Mouse (Mus musculus) embryonic facial prominence, embryonic 15.5 days (tissue): ENCODE results near the gene Rps17. TPM values are rescaled to one million over a fixed set of nuclear protein-coding genes. Genes with fewer than 3 reads are reported as not detected.

ENCODE experiments used
- ATAC-seq: fragments of 200-750 bp; cut with Nextera tagmentation; 2 replicates; pipeline ENCODE4 v1.8.0; 2017; ENCODE audit warnings: low read depth, moderate TSS enrichment; ENCODE audit not compliant: insufficient number of reproducible peaks, low FRiP score, low TSS enrichment
- H3K27ac ChIP-seq: fragments of 300-500 bp; sonication (generic); replicated peaks from 2 replicates; pipeline ENCODE4 v1.5.1; 2015; ENCODE audit warnings: mild to moderate bottlenecking, inconsistent platforms
- H3K27me3 ChIP-seq: fragments of 300-500 bp; sonication (generic); 2 replicates; pipeline ENCODE4 v1.6.1; 2015; ENCODE audit warnings: inconsistent platforms
- H3K36me3 ChIP-seq: fragments of 300-500 bp; sonication (generic); 2 replicates; pipeline ENCODE4 v1.6.1; 2015; ENCODE audit warnings: mild to moderate bottlenecking, inconsistent platforms
- H3K4me1 ChIP-seq: fragments of 300-500 bp; sonication (generic); 2 replicates; pipeline ENCODE4 v1.6.1; 2015; ENCODE audit warnings: inconsistent platforms
- H3K4me2 ChIP-seq: fragments of 300-500 bp; sonication (generic); replicated peaks from 2 replicates; pipeline ENCODE4 v1.6.1; 2015; ENCODE audit warnings: mild to moderate bottlenecking, inconsistent platforms
- H3K4me3 ChIP-seq: fragments of 300-500 bp; sonication (generic); replicated peaks from 2 replicates; pipeline ENCODE4 v1.5.1; 2015; ENCODE audit warnings: mild to moderate bottlenecking, inconsistent platforms
- H3K9ac ChIP-seq: fragments of 300-500 bp; sonication (generic); 2 replicates; pipeline ENCODE4 v1.6.1; 2015; ENCODE audit warnings: inconsistent platforms
- H3K9me3 ChIP-seq: fragments of 300-500 bp; sonication (generic); replicated peaks from 2 replicates; pipeline ENCODE4 v1.6.1; 2016; ENCODE audit warnings: inconsistent platforms
- WGBS: fragments of 180-500 bp; shearing (Covaris S2); methylation state at CpG from one replicate; pipeline ENCODE4 v1.1.7; 2015; 5-methylcytosine and 5-hydroxymethylcytosine counted together
- polyA plus RNA-seq: library from polyadenylated mRNA; unstranded; fragments of >200 nt; fragmentation: Nextera tagmentation; extraction: Ambion mirVana; gene quantifications from 2 replicates; pipeline ENCODE4 v1.2.1, GENCODE M21; 2015

The Rps17 gene
- polyA plus RNA-seq, 1 experiment from 2014 or later = 1,258 TPM

DNA sequence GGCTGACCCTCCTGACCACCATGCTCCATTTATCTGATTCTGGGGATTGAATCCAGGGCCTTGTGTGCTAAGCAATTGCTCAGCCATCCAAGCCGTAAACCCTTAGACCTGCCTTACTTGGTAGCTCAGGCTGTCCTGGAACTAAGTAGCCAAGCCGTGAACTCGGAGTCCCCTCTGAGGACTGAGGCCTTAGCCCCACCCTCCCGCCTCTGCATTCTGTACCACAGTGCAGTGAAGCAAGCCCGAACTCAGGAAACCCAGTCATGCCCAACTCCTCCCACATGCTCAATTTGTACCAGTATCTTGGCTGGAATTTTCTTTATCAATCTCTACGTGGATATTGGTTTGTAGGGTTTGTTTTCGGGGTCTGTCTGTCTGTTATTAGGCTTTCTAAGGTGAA, 13.2 kb downstream of the Rps17 start:
- Histone ChIP-seq H3K4me1 (no peaks in the 10 kb centered on the region), H3K36me3 (peaks cover 44% of the 10 kb centered on the region), H3K27me3 (no peaks in the 10 kb centered on the region), H3K9ac (no peak overlapping the region), H3K4me2 (no peak overlapping the region), H3K4me3 (no peak overlapping the region), H3K9me3 (no peaks in the 10 kb centered on the region), H3K27ac (no peak overlapping the region)
- ATAC-seq = no peak
- 86% methylated on average over 7 of the region's 7 CpGs for WGBS

DNA sequence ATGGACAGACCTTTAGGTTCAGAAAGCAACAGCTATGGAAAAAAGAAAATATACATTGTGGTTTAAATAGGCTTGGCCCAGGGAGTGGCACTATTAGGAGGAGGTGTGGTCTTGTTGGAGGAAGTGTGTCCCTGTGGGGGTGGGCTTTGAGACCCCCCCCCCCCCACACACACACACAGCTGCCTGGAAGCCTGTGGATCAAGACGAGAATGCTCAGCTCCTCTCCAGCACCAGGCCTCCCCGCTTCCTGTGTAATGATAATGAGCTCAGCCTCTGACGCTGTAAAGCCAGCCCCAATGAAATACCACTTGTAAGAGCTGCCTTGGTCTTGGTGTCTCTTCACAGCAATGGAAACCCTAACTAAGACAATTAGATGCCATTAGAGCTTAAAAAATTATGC, 14.3 kb downstream of the Rps17 start:
- Histone ChIP-seq H3K9ac (no peak overlapping the region), H3K36me3 (peaks cover 34% of the 10 kb centered on the region), H3K27ac (no peak overlapping the region), H3K4me3 (no peak overlapping the region), H3K4me2 (no peak overlapping the region), H3K9me3 (no peaks in the 10 kb centered on the region), H3K4me1 (no peaks in the 10 kb centered on the region), H3K27me3 (no peaks in the 10 kb centered on the region)
- WGBS = 33% methylated on average over 3 of the region's 3 CpGs
- no peak for ATAC-seq

DNA sequence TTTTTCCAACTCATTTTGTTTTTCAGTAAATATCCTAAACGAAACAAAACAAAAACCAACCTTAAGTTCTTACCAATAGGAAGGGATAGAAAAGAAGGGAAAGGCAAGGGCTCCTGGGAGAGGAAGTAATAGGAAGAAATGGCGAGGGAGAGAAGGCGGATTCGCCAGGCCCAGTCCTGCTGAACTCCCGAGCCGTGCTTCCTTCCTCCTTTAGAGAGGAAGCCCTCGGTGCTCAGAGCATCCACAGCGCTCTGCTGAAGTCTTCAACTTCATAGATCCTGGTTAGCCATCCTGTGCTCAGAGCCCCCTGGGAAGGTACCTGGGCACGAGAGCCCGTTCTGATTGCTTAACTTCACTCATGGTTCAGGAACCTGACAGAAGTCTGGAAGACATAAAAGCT, 17.4 kb downstream of the Rps17 start:
- no peaks in the 10 kb centered on the region for H3K4me1 ChIP-seq
- 83% methylated on average over 10 of the region's 10 CpGs for WGBS
- H3K9ac ChIP-seq = no peak overlapping the region
- no peaks in the 10 kb centered on the region for H3K27me3 ChIP-seq
- no peak overlapping the region for H3K4me2 ChIP-seq
- H3K36me3 ChIP-seq = peaks cover 21% of the 10 kb centered on the region
- H3K27ac ChIP-seq = no peak overlapping the region
- H3K9me3 ChIP-seq = no peaks in the 10 kb centered on the region
- ATAC-seq = no peak
- H3K4me3 ChIP-seq = no peak overlapping the region

DNA sequence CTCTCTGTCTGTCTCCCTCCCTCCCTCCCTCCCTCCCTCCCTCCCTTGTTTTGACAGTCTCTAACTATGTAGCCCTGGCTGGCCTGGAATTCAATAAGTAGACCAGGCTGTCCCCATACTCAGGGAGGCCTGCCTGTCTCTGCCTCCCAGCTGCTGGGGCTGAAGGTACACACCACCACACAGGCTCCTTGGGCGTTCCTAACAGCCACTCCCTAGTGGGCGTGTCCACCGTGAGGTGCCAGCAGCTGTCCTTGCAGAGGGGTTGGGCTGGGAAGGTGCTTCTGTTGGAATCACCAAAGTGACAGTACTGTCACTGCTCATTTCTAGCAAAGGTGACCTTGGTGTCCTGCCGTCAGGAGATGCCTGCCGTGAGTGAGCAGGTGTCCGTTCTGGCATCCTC, 18.2 kb downstream of the Rps17 start:
- no peak for ATAC-seq
- H3K27me3 ChIP-seq = no peaks in the 10 kb centered on the region
- no peak overlapping the region for H3K4me3 ChIP-seq
- 88% methylated on average over 6 of the region's 6 CpGs for WGBS
- no peak overlapping the region for H3K27ac ChIP-seq
- no peak overlapping the region for H3K9ac ChIP-seq
- H3K9me3 ChIP-seq = no peaks in the 10 kb centered on the region
- H3K36me3 ChIP-seq = peaks cover 18% of the 10 kb centered on the region
- no peak overlapping the region for H3K4me2 ChIP-seq
- no peaks in the 10 kb centered on the region for H3K4me1 ChIP-seq

DNA sequence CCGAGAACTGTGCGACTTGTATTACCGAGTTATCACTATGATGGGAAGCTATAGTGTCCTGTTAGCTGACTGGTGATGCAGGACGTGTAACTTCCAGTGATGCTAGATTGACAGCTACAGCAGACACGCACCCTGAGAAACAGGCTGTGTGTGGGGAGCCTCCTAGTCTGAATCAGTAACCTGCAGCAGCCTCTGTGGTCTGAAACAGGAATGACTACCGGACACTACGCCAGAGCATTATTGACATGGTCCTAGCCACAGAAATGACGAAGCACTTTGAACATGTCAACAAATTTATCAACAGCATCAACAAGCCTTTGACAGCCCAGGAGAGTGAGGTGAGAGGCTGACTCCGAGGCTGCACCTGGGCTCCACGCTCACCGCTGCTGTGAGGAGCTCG, 19.0 kb downstream of the Rps17 start:
- H3K36me3 ChIP-seq = peaks cover 18% of the 10 kb centered on the region
- WGBS = 81% methylated on average over 12 of the region's 12 CpGs
- no peak for ATAC-seq
- H3K4me3 ChIP-seq = no peak overlapping the region
- no peak overlapping the region for H3K4me2 ChIP-seq
- H3K9me3 ChIP-seq = no peaks in the 10 kb centered on the region
- H3K27me3 ChIP-seq = no peaks in the 10 kb centered on the region
- no peaks in the 10 kb centered on the region for H3K4me1 ChIP-seq
- no peak overlapping the region for H3K9ac ChIP-seq
- H3K27ac ChIP-seq = no peak overlapping the region

DNA sequence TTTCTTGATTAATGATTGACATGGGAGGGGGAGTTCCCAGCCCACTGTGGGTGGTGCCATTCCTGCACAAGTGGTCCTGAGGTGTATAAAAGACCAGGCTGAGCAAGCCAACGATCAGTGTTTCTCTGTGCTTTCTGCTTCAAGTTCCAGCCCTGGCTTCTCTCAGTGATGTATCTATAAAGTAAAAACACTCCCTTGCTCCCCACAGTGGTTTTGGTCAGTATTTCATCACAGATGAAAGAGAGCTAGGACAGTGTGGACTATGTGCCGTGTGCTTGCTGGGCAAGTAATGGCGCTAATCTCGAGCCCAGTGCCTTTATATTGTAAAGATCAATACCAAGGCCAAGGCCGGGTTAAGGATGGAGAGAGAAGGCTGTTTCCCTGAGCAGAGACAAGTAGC, 23.3 kb downstream of the Rps17 start:
- 87% methylated on average over 5 of the region's 5 CpGs for WGBS

DNA sequence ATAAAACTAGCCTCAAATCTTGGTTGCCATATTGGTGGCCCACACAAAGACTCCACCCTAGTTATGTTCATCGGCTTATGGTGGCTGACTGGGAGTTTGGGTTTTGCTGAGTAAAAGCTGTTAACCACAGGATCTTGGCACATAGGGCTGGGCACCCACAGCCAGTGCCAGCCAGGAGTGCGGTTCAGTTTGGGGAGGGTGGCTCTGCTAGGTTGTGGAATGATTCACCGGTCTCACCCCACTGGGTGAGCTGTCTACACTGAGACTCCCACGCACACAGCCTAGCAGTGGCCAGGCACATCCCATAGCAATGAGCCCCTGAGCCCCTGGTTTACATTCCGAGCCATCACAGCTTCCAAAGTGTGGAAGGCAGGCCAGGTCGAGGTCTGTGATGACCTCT, 25.3 kb downstream of the Rps17 start:
- no peak for ATAC-seq
- Histone ChIP-seq H3K4me3 (no peak overlapping the region), H3K27me3 (no peaks in the 10 kb centered on the region), H3K36me3 (no peaks in the 10 kb centered on the region), H3K4me2 (no peak overlapping the region), H3K27ac (no peak overlapping the region), H3K9ac (no peak overlapping the region), H3K9me3 (no peaks in the 10 kb centered on the region), H3K4me1 (no peaks in the 10 kb centered on the region)
- WGBS = 79% methylated on average over 6 of the region's 6 CpGs

More for the DNA sequence above, 23.3 kb downstream of the Rps17 start:
- Histone ChIP-seq H3K4me2 (no peak overlapping the region), H3K4me3 (no peak overlapping the region), H3K9me3 (no peaks in the 10 kb centered on the region), H3K36me3 (no peaks in the 10 kb centered on the region), H3K9ac (no peak overlapping the region), H3K4me1 (no peaks in the 10 kb centered on the region), H3K27me3 (no peaks in the 10 kb centered on the region), H3K27ac (no peak overlapping the region)
- no peak for ATAC-seq

DNA sequence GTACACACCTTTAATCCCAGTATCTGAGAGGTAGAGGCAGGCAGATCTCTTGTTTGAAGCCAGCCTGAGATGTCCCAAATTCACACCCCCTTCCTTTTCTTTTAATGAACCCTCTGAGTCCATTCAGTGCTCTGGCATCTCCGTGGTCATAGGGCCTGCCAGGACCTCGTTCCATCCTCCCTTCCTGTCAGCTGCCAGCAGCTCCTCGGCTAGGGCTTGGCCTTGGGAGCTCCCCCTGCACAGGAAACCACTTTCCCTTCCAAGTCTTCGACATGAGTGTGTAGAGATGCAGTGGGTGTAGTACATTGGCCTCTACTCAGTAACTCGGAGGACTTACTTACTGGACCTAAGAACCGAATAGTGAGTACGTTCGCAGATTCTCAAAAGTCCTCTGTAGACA, 29.5 kb downstream of the Rps17 start:
- no peaks in the 10 kb centered on the region for H3K27me3 ChIP-seq
- no peak overlapping the region for H3K4me3 ChIP-seq
- H3K9ac ChIP-seq = no peak overlapping the region
- 0 out of 2 replicates have a peak, but pooled peaks cover 4% of the 10 kb centered on the region for H3K4me1 ChIP-seq
- 70% methylated on average over 8 of the region's 8 CpGs for WGBS
- H3K4me2 ChIP-seq = no peak overlapping the region
- H3K36me3 ChIP-seq = no peaks in the 10 kb centered on the region
- no peaks in the 10 kb centered on the region for H3K9me3 ChIP-seq
- no peak for ATAC-seq
- no peak overlapping the region for H3K27ac ChIP-seq

DNA sequence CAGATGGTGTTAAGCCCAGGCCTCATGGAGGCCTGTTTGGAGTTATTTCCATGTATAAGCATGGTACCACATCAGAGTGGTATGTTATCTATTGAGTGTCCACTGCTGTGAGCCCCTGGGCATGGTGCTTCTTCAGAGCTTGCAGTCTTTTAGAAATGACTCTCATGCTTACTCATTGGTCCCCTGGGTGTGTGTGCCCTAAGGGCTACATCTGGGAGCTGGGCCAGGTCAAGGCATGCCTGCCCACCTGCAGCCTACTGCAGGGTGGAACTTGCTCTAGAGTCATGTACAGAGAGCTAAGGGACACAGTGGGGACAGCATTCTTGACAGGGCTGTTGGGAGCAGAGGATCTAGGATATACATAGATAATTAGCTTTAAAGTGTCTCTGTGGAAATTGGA, 33.5 kb downstream of the Rps17 start:
- Histone ChIP-seq H3K4me3 (no peak overlapping the region), H3K27ac (no peak overlapping the region), H3K9me3 (no peaks in the 10 kb centered on the region), H3K4me2 (no peak overlapping the region), H3K4me1 (0 out of 2 replicates have a peak, but pooled peaks cover 4% of the 10 kb centered on the region), H3K36me3 (no peaks in the 10 kb centered on the region), H3K9ac (no peak overlapping the region), H3K27me3 (no peaks in the 10 kb centered on the region)
- ATAC-seq = no peak

DNA sequence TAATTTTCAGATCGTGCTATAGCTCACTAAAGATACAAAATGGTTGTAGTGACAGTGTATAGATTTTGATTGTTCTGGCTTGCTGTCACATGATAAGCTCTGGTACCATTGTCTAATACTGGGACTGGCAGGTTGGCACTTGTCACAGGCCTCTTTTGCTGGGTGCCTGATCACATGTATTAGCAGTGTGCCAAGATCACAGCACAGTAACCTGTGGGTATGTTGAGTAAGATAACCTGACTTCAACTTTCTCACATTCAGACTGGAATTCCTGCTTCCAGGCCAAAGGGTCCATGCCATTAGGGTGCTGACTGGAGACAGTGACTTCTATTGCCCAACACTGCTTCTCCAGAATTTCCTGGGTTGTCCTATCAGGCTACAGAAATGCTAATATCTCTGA, 33.9 kb downstream of the Rps17 start:
- WGBS = 91% methylated on average over 1 of the region's 1 CpGs
- ATAC-seq = no peak
- Histone ChIP-seq H3K36me3 (no peaks in the 10 kb centered on the region), H3K4me2 (no peak overlapping the region), H3K9me3 (no peaks in the 10 kb centered on the region), H3K4me3 (no peak overlapping the region), H3K27ac (no peak overlapping the region), H3K9ac (no peak overlapping the region), H3K4me1 (0 out of 2 replicates have a peak, but pooled peaks cover 4% of the 10 kb centered on the region), H3K27me3 (no peaks in the 10 kb centered on the region)

DNA sequence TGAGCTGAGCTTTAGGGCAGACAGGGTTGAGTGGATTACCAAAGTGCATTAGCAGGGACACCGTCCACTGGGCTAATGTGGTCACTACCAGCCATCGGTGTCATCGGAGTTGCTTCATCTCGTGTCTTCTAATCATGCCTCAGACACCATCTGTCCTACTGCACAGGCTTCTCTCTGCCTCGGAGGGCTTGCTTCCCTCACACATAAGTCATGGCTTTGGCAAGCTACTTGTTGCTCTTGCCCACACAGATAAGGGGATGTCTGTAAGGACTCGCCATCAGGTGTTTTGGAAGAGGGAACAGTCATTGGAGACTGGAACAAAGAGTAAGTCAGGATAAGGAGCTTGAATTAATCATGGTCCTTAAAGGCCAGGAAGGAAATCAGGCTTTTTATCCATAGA, 35.8 kb downstream of the Rps17 start:
- no peaks in the 10 kb centered on the region for H3K27me3 ChIP-seq
- ATAC-seq = no peak
- H3K4me2 ChIP-seq = no peak overlapping the region
- no peaks in the 10 kb centered on the region for H3K9me3 ChIP-seq
- no peak overlapping the region for H3K4me3 ChIP-seq
- H3K36me3 ChIP-seq = no peaks in the 10 kb centered on the region
- no peak overlapping the region for H3K27ac ChIP-seq
- H3K9ac ChIP-seq = no peak overlapping the region
- WGBS = 91% methylated on average over 6 of the region's 6 CpGs
- 0 out of 2 replicates have a peak, but pooled peaks cover 4% of the 10 kb centered on the region for H3K4me1 ChIP-seq

DNA sequence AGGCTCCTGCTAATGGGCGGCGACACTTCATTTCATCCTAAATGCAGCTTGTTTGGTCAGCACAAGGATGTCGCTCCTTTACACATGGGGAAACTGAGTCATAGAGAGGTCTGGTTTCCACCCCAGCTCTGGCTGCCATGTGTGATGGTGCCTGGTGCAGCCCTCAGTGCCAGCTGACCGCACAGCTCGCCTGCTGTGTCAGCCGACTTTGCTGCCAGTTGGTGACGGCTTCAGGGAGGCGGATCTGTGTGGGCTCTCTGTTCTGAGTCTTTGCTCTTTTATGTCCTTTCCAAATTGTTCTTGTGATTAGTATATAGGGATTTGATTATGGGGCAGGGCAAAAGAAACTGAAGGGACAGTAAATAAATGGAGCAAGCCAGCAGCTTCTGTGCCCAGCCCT, 37.3 kb downstream of the Rps17 start:
- H3K27me3 ChIP-seq = no peaks in the 10 kb centered on the region
- H3K9me3 ChIP-seq = no peaks in the 10 kb centered on the region
- H3K4me2 ChIP-seq = no peak overlapping the region
- no peaks in the 10 kb centered on the region for H3K36me3 ChIP-seq
- no peak overlapping the region for H3K9ac ChIP-seq
- H3K4me3 ChIP-seq = no peak overlapping the region
- no peak overlapping the region for H3K27ac ChIP-seq
- WGBS = 70% methylated on average over 8 of the region's 8 CpGs
- no peaks in the 10 kb centered on the region for H3K4me1 ChIP-seq
- ATAC-seq = no peak
